Mouse (Mus musculus): ENCODE measurements around the gene Qrich2. TPM values are rescaled to one million over a fixed set of nuclear protein-coding genes. Genes with fewer than 3 reads are reported as not detected.
"Not testable (repeated sequence)": the region's sequence is repeated elsewhere in the genome, so short reads cannot be mapped to it uniquely, and the experiment has no call there.

Qrich2 gene
- polyA plus RNA-seq, 1 experiment from 2014 or later: 0.14 TPM

- no peaks in the 10 kb centered on the region for H3K9me3 ChIP-seq (ENCODE audit: control insufficient read depth)
- 93% methylated on average over 10 of the region's 10 CpGs for WGBS
- H3K4me2 ChIP-seq (replicated peaks; ENCODE audit: low read depth): no peak overlapping the region
- no peak for TF ChIP-seq CTCF (IDR thresholded peaks at IDR 0.05; ENCODE audit: low read depth)
- H3K27me3 ChIP-seq (replicated peaks; ENCODE audit: control insufficient read depth, insufficient read depth, low read length): no peaks in the 10 kb centered on the region
- ATAC-seq: no peak
- H3K36me3 ChIP-seq (ENCODE audit: control insufficient read depth, insufficient read depth): peaks cover 97% of the 10 kb centered on the region
- H3K27ac ChIP-seq (ENCODE audit: low read depth, low read length): no peak overlapping the region
- no peak overlapping the region for H3K4me3 ChIP-seq (ENCODE audit: low read depth, low read length)
- H3K4me1 ChIP-seq (replicated peaks; ENCODE audit: control insufficient read depth, insufficient read depth, low read length): no peaks in the 10 kb centered on the region
- H3K9ac ChIP-seq (ENCODE audit: low read depth, low read length): no peak overlapping the region
These were observed 10.0 kb upstream of the Qrich2 start for GRCm38 (mm10) chr11:116476041-116476440.

GRCm38 (mm10) chr11:116472275-116472674, 6.2 kb upstream of the Qrich2 start:
- WGBS: 75% methylated on average over 4 of the region's 4 CpGs
- H3K27me3 ChIP-seq (replicated peaks; ENCODE audit: control insufficient read depth, insufficient read depth, low read length): no peaks in the 10 kb centered on the region
- no peak overlapping the region for H3K4me2 ChIP-seq (replicated peaks; ENCODE audit: low read depth)
- H3K4me3 ChIP-seq (ENCODE audit: low read depth, low read length): no peak overlapping the region
- ATAC-seq: no peak
- no peaks in the 10 kb centered on the region for H3K9me3 ChIP-seq (ENCODE audit: control insufficient read depth)
- H3K9ac ChIP-seq (ENCODE audit: low read depth, low read length): no peak overlapping the region
- TF ChIP-seq CTCF (IDR thresholded peaks at IDR 0.05; ENCODE audit: low read depth): no peak
- no peaks in the 10 kb centered on the region for H3K4me1 ChIP-seq (replicated peaks; ENCODE audit: control insufficient read depth, insufficient read depth, low read length)
- peaks cover 76% of the 10 kb centered on the region for H3K36me3 ChIP-seq (ENCODE audit: control insufficient read depth, insufficient read depth)
- H3K27ac ChIP-seq (ENCODE audit: low read depth, low read length): no peak overlapping the region

GRCm38 (mm10) chr11:116470896-116471295, 4.9 kb upstream of the Qrich2 start:
- no peak for ATAC-seq
- no peak for TF ChIP-seq CTCF (IDR thresholded peaks at IDR 0.05; ENCODE audit: low read depth)

DNA sequence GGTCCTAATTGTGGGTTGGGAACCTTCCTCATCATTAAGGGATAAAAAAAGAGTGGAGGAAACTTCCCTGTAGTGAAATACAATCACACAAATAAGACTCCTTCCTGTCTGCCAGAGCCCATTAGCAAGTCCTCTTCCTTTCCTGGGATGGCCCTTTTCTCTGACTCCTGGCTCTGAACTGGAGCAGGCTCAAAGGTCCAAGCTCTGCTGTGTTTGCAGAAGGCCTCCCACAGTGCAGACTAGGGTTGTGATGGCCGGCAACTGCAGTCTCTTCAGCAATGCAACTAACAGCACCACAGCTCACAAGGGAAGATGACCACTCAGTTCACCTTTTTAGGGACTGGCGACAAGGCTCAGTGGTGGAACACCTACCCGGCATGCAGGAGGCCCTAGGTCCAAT, 4.2 kb upstream of the Qrich2 start:
- Histone ChIP-seq H3K27me3 (replicated peaks; ENCODE audit: control insufficient read depth, insufficient read depth, low read length) (no peaks in the 10 kb centered on the region), H3K4me2 (replicated peaks; ENCODE audit: low read depth) (no peak overlapping the region), H3K9ac (ENCODE audit: low read depth, low read length) (no peak overlapping the region), H3K9me3 (ENCODE audit: control insufficient read depth) (no peaks in the 10 kb centered on the region), H3K27ac (ENCODE audit: low read depth, low read length) (peak overlapping the region; percentile 35; the same call in 1 of the 2 replicates), H3K36me3 (ENCODE audit: control insufficient read depth, insufficient read depth) (peaks cover 55% of the 10 kb centered on the region), H3K4me1 (replicated peaks; ENCODE audit: control insufficient read depth, insufficient read depth, low read length) (no peaks in the 10 kb centered on the region), H3K4me3 (ENCODE audit: low read depth, low read length) (no peak overlapping the region)
- TF ChIP-seq CTCF (IDR thresholded peaks at IDR 0.05; ENCODE audit: low read depth): no peak
- 79% methylated on average over 3 of the region's 3 CpGs for WGBS
- 0 out of 2 replicates have a peak, but pooled peaks have one; percentile 12 for ATAC-seq

More at GRCm38 (mm10) chr11:116470896-116471295, 4.9 kb upstream of the Qrich2 start:
- H3K4me2 ChIP-seq (replicated peaks; ENCODE audit: low read depth): no peak overlapping the region
- H3K9ac ChIP-seq (ENCODE audit: low read depth, low read length): no peak overlapping the region
- H3K9me3 ChIP-seq (ENCODE audit: control insufficient read depth): no peaks in the 10 kb centered on the region
- H3K27me3 ChIP-seq (replicated peaks; ENCODE audit: control insufficient read depth, insufficient read depth, low read length): no peaks in the 10 kb centered on the region
- peaks cover 62% of the 10 kb centered on the region for H3K36me3 ChIP-seq (ENCODE audit: control insufficient read depth, insufficient read depth)
- 82% methylated on average over 4 of the region's 4 CpGs for WGBS
- no peaks in the 10 kb centered on the region for H3K4me1 ChIP-seq (replicated peaks; ENCODE audit: control insufficient read depth, insufficient read depth, low read length)
- H3K4me3 ChIP-seq (ENCODE audit: low read depth, low read length): no peak overlapping the region
- no peak overlapping the region for H3K27ac ChIP-seq (ENCODE audit: low read depth, low read length)

- H3K36me3 ChIP-seq (ENCODE audit: control insufficient read depth, insufficient read depth): peaks cover 38% of the 10 kb centered on the region
- H3K27me3 ChIP-seq (replicated peaks; ENCODE audit: control insufficient read depth, insufficient read depth, low read length); ATAC-seq; H3K4me3 ChIP-seq (ENCODE audit: low read depth, low read length); H3K9me3 ChIP-seq (ENCODE audit: control insufficient read depth); H3K9ac ChIP-seq (ENCODE audit: low read depth, low read length); H3K27ac ChIP-seq (ENCODE audit: low read depth, low read length); H3K4me1 ChIP-seq (replicated peaks; ENCODE audit: control insufficient read depth, insufficient read depth, low read length); H3K4me2 ChIP-seq (replicated peaks; ENCODE audit: low read depth): not testable (repeated sequence)
- WGBS: 81% methylated on average over 3 of the region's 3 CpGs
These were observed 2.3 kb upstream of the Qrich2 start for GRCm38 (mm10) chr11:116468338-116468737.

DNA sequence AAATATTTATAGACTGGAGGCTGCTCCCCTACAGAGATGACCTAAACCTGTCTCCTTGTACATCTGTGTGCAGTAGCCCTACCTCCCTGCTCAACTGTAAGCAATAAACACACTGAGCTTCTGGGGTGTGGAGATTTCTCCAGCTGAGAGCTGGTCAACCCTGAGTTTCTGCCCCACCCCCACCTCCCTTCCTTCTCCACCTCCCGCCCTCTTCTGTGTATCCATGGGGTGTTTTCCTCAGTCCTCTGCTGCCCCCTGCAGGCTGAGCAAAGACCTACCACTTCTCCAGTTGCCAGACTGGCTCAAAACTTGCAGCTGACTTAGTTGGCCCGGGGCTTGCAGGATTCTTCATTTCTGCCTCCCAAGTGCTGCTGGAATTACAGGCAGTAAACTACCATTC, 2.2 kb downstream of the Qrich2 start:
- Histone ChIP-seq H3K9ac (ENCODE audit: low read depth, low read length) (no peak overlapping the region), H3K27ac (ENCODE audit: low read depth, low read length) (no peak overlapping the region), H3K27me3 (replicated peaks; ENCODE audit: control insufficient read depth, insufficient read depth, low read length) (no peaks in the 10 kb centered on the region), H3K4me2 (replicated peaks; ENCODE audit: low read depth) (no peak overlapping the region), H3K36me3 (ENCODE audit: control insufficient read depth, insufficient read depth) (no peaks in the 10 kb centered on the region; the same call in 1 of the 2 replicates), H3K4me1 (replicated peaks; ENCODE audit: control insufficient read depth, insufficient read depth, low read length) (no peaks in the 10 kb centered on the region), H3K9me3 (ENCODE audit: control insufficient read depth) (no peaks in the 10 kb centered on the region), H3K4me3 (ENCODE audit: low read depth, low read length) (no peak overlapping the region)
- 5% methylated on average over 2 of the region's 2 CpGs for WGBS
- TF ChIP-seq CTCF (IDR thresholded peaks at IDR 0.05; ENCODE audit: low read depth): peak; percentile 92
- ATAC-seq: peak; percentile 68; the same call in 1 of the 2 replicates

DNA sequence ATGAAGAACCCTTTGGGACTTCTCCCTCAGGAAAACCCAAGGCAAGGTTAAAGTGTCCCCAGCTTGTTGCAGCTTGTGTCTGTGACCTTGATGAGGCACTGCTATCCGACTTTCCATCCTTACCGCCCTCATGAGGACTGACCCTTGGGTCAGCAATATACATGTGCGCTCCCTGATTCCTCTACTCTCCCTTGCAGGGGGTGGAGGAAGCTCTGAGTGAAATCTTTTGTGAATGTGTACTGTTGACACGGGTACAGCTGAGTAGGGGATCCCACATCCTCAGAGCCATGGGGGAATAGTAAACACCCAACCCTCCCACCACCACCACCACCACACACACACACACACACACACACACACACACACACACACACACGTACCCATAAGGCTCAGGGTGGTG, 2.7 kb downstream of the Qrich2 start:
- no peak overlapping the region for H3K9ac ChIP-seq (ENCODE audit: low read depth, low read length)
- peak; percentile 1; the same call in 1 of the 2 replicates for ATAC-seq

More for the DNA sequence above, 2.7 kb downstream of the Qrich2 start:
- 54% methylated on average over 5 of the region's 5 CpGs for WGBS
- no peaks in the 10 kb centered on the region for H3K4me1 ChIP-seq (replicated peaks; ENCODE audit: control insufficient read depth, insufficient read depth, low read length)
- H3K27ac ChIP-seq (ENCODE audit: low read depth, low read length): no peak overlapping the region
- no peaks in the 10 kb centered on the region for H3K9me3 ChIP-seq (ENCODE audit: control insufficient read depth)
- H3K36me3 ChIP-seq (ENCODE audit: control insufficient read depth, insufficient read depth): no peaks in the 10 kb centered on the region
- no peak overlapping the region for H3K4me3 ChIP-seq (ENCODE audit: low read depth, low read length)
- TF ChIP-seq CTCF (IDR thresholded peaks at IDR 0.05; ENCODE audit: low read depth): no peak
- no peaks in the 10 kb centered on the region for H3K27me3 ChIP-seq (replicated peaks; ENCODE audit: control insufficient read depth, insufficient read depth, low read length)
- H3K4me2 ChIP-seq (replicated peaks; ENCODE audit: low read depth): no peak overlapping the region
